Mouse (Mus musculus) kidney, embryonic 15.5 days (tissue): ENCODE data around the gene Casc1. TPM values are rescaled to one million over a fixed set of nuclear protein-coding genes. Genes with fewer than 3 reads are reported as not detected.

Experiments used
- ATAC-seq: fragments of 200-750 bp; cut with Nextera tagmentation; replicated peaks from 2 replicates; pipeline ENCODE4 v1.8.0; 2017; ENCODE audit warnings: moderate TSS enrichment; ENCODE audit not compliant: low FRiP score
- H3K27ac ChIP-seq: fragments of 300-500 bp; sonication (generic); 2 replicates; pipeline ENCODE4 v1.5.1; 2015; ENCODE audit warnings: mild to moderate bottlenecking, inconsistent platforms
- H3K27me3 ChIP-seq: fragments of 300-500 bp; sonication (generic); 2 replicates; pipeline ENCODE4 v1.6.1; 2015; ENCODE audit warnings: inconsistent platforms
- H3K36me3 ChIP-seq: fragments of 300-500 bp; sonication (generic); 2 replicates; pipeline ENCODE4 v1.6.1; 2015; ENCODE audit warnings: inconsistent platforms
- H3K4me1 ChIP-seq: fragments of 300-500 bp; sonication (generic); 2 replicates; pipeline ENCODE4 v1.6.1; 2015; ENCODE audit warnings: inconsistent platforms
- H3K4me2 ChIP-seq: fragments of 300-500 bp; sonication (generic); 2 replicates; pipeline ENCODE4 v1.6.1; 2015; ENCODE audit warnings: moderate library complexity, mild to moderate bottlenecking, inconsistent platforms
- H3K4me3 ChIP-seq: fragments of 300-500 bp; sonication (generic); replicated peaks from 2 replicates; pipeline ENCODE4 v1.5.1; 2015; ENCODE audit warnings: mild to moderate bottlenecking, inconsistent platforms
- H3K9ac ChIP-seq: fragments of 300-500 bp; sonication (generic); 2 replicates; pipeline ENCODE4 v1.6.1; 2015; ENCODE audit warnings: mild to moderate bottlenecking, inconsistent platforms
- H3K9me3 ChIP-seq: fragments of 300-500 bp; sonication (generic); replicated peaks from 2 replicates; pipeline ENCODE4 v1.6.1; 2016; ENCODE audit warnings: inconsistent platforms
- WGBS: fragments of 180-500 bp; shearing (Covaris S2); methylation state at CpG from one replicate; pipeline ENCODE4 v1.1.7; 2015; ENCODE audit warnings: mixed read lengths; 5-methylcytosine and 5-hydroxymethylcytosine counted together
- polyA plus RNA-seq: library from polyadenylated mRNA; unstranded; fragments of >200 nt; fragmentation: Nextera tagmentation; extraction: Ambion mirVana; gene quantifications from 2 replicates; pipeline ENCODE4 v1.2.1, GENCODE M21; 2015

The Casc1 gene
- polyA plus RNA-seq, 1 experiment from 2014 or later: 0.78 TPM

DNA sequence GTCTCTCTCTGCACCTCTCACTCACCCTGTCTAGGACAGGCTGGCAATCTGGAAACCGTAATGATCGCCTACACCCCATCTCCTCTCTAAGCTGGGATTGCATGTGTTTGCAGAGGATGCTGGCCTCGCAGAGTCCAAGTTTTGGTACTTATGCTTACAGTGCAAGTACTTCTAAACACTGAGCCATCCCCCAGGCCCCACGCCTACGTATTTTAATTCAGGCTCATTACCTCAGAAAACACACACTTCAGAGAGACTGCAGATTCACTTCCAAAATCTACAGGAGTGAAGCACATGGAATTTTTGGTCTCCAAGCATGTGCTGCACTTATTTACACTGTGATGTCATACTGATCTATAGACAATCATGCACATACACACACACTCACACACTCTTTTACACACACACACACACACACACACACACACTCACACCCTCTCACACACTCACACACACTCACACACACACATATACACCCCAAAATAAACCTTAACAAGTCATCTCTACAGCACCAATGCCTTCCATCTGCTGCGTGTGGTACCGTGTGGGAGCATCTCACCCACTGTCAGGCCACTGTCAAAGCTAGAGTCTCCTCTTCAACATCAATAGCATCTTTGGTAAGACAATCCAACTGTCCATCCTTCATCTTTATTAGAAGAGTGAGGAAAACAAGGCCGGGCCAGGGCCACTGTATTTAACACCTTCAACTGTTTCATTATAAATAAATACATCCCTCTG, 12.7 kb downstream of the Casc1 start:
- Histone ChIP-seq H3K9ac (no peak overlapping the region), H3K4me3 (no peak overlapping the region), H3K4me2 (no peak overlapping the region), H3K27ac (no peak overlapping the region), H3K9me3 (no peaks in the 10 kb centered on the region; the same call in 1 of the 2 replicates), H3K4me1 (no peaks in the 10 kb centered on the region), H3K36me3 (no peaks in the 10 kb centered on the region), H3K27me3 (no peaks in the 10 kb centered on the region)
- ATAC-seq: no peak
- 94% methylated on average over 8 of the region's 8 CpGs for WGBS

DNA sequence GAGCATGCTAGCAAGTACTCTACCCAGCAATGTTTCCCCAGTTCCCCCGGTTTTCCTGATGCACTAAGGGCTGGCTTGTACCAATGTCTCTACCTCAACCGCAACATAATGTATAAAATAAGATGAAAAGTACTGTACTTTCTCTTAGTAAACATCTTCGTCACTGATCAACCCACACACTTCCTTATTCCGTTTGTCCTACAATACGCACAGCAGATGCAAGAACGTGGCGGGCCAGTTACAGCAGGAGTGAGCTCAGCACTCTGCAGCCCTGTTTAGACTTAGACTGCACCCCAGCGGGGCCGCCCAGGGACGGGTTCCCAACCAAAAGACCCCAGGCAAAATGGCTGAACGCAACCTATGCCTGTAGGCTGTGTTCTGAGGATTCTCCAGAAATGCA, 17.4 kb downstream of the Casc1 start:
- H3K27me3 ChIP-seq: no peaks in the 10 kb centered on the region
- 79% methylated on average over 11 of the region's 11 CpGs for WGBS
- no peak for ATAC-seq
- no peak overlapping the region for H3K4me3 ChIP-seq
- no peak overlapping the region for H3K4me2 ChIP-seq
- H3K9ac ChIP-seq: no peak overlapping the region
- H3K9me3 ChIP-seq: no peaks in the 10 kb centered on the region; the same call in 1 of the 2 replicates
- H3K27ac ChIP-seq: no peak overlapping the region
- H3K36me3 ChIP-seq: no peaks in the 10 kb centered on the region
- no peaks in the 10 kb centered on the region for H3K4me1 ChIP-seq

DNA sequence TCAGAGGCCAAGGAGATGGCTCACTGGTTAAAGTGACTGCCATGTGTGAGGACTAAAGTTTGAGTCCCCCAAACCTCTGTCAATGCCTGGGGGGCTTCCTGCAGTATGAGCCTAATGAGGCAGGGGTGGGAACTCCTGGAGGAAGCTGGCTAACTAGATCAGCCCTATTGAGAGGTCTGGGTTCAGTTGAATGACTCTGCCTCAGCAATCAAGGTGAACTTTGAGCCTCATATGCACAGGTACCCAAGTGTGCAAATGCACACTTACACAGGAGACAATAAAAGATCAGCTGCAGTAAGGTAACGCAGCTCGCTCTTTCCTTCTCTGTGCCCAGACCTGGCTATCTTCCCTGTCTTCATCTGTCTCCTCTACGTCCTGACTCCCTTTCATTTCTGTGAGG, 17.8 kb downstream of the Casc1 start:
- no peaks in the 10 kb centered on the region for H3K4me1 ChIP-seq
- ATAC-seq: no peak
- 82% methylated on average over 3 of the region's 3 CpGs for WGBS

DNA sequence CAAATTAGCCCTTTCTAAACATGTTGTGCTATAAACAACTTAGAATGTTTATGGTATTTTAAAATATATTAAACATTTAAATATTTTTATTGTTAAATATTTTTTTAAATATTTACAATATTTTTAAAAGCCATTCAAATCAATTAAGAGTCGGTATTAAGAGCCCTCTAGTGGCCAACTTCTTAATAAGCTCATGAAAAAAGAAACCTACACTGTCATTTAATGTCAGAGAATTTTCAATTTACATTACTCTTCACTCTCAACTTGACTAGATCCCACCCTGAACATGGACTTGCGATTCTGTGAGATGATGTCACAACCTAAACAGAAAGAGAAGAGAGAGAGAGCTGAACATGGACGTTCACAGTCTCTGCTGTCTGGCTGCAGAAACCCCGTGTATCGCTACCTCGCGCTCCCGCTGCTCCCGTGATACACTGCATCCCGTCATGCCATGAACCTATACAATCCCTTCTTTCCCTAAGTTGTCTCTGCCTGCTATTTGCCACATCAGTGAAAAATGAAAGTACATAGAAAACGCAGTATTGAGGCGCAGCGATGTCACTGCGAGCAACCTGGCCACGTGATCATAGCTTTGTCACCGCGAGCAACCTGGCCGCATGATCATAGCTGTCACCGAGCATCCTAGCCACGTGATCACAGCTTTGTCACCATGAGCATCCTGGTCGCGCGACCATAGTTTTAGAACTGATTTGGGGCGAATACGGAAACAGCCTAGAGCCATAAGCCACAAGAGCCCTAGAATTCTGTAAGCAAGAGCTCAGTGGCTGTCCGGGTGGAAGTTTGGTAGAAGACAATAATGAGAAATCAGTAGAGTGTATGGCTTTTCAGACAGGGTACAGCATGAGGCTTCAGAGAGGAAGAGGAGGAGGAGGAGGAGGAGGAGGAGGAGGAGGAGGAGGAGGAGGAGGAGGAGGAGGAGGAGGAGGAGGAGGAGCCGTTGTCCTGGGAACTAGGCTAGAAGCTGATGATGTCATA, 23.4 kb downstream of the Casc1 start:
- Histone ChIP-seq H3K4me3 (peak overlapping the region; percentile 30), H3K4me1 (no peaks in the 10 kb centered on the region), H3K9ac (no peak overlapping the region), H3K27ac (no peak overlapping the region), H3K9me3 (no peaks in the 10 kb centered on the region), H3K36me3 (no peaks in the 10 kb centered on the region), H3K27me3 (no peaks in the 10 kb centered on the region), H3K4me2 (peak overlapping the region; percentile 60)
- no peak for ATAC-seq
- 63% methylated on average over 27 of the region's 27 CpGs for WGBS

More for the DNA sequence above, 17.8 kb downstream of the Casc1 start:
- H3K27ac ChIP-seq: no peak overlapping the region
- H3K4me3 ChIP-seq: no peak overlapping the region
- no peaks in the 10 kb centered on the region; the same call in 1 of the 2 replicates for H3K9me3 ChIP-seq
- H3K4me2 ChIP-seq: no peak overlapping the region
- H3K36me3 ChIP-seq: no peaks in the 10 kb centered on the region
- H3K9ac ChIP-seq: no peak overlapping the region
- no peaks in the 10 kb centered on the region for H3K27me3 ChIP-seq

DNA sequence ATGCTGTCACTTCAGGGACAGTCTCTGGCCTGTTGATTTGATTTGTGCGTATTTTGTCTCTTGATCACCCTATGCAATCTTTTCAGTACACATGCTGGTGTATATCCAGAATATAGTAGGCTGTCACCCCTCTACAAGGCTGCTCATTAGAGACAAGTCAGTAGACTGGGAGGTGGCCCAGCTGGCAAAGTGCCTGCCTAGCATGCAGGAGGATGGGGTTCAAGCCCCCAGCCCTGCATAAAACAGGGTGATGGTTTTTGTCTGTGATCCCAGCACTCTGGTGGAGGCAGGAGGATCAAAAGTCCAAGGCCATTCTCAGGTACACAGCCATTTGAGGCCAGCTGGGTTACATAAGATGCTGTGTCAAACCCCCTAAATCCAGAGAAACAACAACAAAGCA, 24.7 kb downstream of the Casc1 start:
- no peak overlapping the region for H3K4me2 ChIP-seq
- H3K36me3 ChIP-seq: no peaks in the 10 kb centered on the region
- H3K9me3 ChIP-seq: no peaks in the 10 kb centered on the region
- H3K4me1 ChIP-seq: no peaks in the 10 kb centered on the region
- WGBS: 89% methylated on average over 1 of the region's 1 CpGs
- no peak overlapping the region for H3K27ac ChIP-seq
- H3K9ac ChIP-seq: no peak overlapping the region
- no peak for ATAC-seq
- no peak overlapping the region for H3K4me3 ChIP-seq
- H3K27me3 ChIP-seq: no peaks in the 10 kb centered on the region

DNA sequence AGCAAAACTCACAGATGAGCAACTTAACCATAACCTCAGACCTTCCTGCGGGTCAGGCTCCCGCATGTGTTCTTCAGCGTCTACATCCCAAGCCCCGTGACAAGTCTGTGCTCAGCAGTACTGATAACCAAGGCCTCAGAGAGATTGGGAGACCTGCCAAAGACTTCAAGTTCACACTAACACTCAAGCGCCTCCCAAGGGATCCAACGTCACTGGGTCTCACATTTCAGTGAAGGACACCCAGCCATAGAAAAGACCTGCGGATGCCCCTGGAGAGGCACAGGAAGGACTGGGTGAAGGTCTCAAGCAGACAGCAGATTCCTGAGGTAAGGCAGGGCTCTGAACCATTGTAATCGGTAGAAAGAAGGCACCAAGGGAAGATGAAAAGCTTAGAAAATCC, 28.8 kb downstream of the Casc1 start:
- no peak overlapping the region for H3K4me3 ChIP-seq
- no peak for ATAC-seq
- peaks cover 6% of the 10 kb centered on the region; the same call in 1 of the 2 replicates for H3K27me3 ChIP-seq
- H3K9ac ChIP-seq: no peak overlapping the region
- 63% methylated on average over 8 of the region's 8 CpGs for WGBS
- no peaks in the 10 kb centered on the region for H3K36me3 ChIP-seq
- H3K4me1 ChIP-seq: peaks cover 4% of the 10 kb centered on the region
- no peak overlapping the region for H3K4me2 ChIP-seq
- no peaks in the 10 kb centered on the region for H3K9me3 ChIP-seq
- no peak overlapping the region for H3K27ac ChIP-seq

DNA sequence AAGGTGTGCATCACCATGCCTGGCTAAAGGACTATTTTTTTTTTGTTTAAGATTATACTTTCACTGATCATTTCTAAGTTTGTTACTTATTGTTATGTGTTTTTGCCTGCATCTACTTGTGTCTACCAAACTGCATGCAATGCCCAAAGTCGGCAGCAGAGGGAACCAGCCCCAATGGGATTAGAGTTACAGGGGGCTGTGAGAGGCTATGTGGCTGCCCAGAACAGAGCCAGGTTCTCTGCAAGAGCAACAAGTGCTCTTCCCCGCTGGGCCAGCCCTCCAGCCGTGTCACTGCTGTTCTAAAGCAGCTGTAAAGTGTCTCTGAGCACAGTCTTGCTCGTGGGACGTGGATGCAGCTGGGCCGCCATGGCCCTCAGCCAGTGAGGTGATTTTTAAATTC, 31.1 kb downstream of the Casc1 start:
- H3K4me2 ChIP-seq: no peak overlapping the region
- no peaks in the 10 kb centered on the region for H3K9me3 ChIP-seq
- H3K36me3 ChIP-seq: no peaks in the 10 kb centered on the region
- ATAC-seq: no peak; the same call in 1 of the 2 replicates
- no peak overlapping the region for H3K9ac ChIP-seq
- peaks cover 25% of the 10 kb centered on the region for H3K27me3 ChIP-seq
- 22% methylated on average over 6 of the region's 6 CpGs for WGBS
- no peak overlapping the region for H3K27ac ChIP-seq
- H3K4me3 ChIP-seq: no peak overlapping the region
- peaks cover 22% of the 10 kb centered on the region for H3K4me1 ChIP-seq

DNA sequence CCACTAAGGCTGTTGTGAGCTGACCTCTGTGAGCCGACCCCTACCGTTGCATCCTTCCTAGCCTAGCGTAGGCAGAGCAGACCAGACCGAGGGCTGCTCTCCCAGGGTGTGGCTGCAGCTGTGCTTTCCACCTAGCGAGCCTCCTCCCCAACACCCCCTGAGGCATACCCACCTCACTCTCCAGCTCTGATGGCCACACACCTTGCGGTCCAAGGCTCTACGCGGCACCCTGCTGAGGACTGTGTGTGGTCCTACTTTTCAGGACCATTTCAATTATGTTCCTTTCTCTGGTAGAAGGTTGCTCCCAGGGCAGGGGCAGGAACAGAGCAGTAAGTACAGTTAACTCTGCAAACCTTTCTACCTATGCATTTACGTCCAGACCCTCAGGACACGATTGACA, 34.3 kb downstream of the Casc1 start:
- no peak for ATAC-seq
- H3K9me3 ChIP-seq: no peaks in the 10 kb centered on the region
- no peak overlapping the region for H3K27ac ChIP-seq
- H3K36me3 ChIP-seq: no peaks in the 10 kb centered on the region
- H3K4me1 ChIP-seq: peaks cover 35% of the 10 kb centered on the region
- WGBS: 55% methylated on average over 10 of the region's 10 CpGs
- H3K4me3 ChIP-seq: no peak overlapping the region
- no peak overlapping the region for H3K9ac ChIP-seq
- H3K4me2 ChIP-seq: no peak overlapping the region
- peaks cover 32% of the 10 kb centered on the region for H3K27me3 ChIP-seq

DNA sequence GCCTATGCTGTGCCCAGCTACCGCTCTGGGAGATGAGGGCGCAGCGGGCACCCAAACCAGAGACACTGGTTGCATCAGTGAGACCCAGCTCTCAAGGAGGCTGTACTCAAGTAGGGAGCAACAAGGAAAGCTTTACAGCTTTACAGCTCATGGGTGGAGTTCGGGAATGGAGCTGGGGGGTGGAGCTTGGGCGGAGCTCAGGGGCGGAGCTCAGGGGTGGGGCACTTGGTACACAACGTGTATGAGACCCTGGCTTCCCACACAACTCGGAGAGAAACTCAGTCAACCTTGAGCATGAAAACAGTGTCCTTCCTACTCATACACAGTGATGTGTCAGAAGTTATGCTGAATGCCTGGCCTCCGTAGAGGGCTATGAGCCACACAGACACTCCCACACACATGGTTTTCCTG, 35.2 kb downstream of the Casc1 start:
- peak; percentile 26; the same call in 1 of the 2 replicates for ATAC-seq
- Histone ChIP-seq H3K4me3 (peak overlapping the region; percentile 19; the same call in 1 of the 2 replicates), H3K9ac (no peak overlapping the region), H3K9me3 (no peaks in the 10 kb centered on the region), H3K36me3 (no peaks in the 10 kb centered on the region), H3K27me3 (peaks cover 32% of the 10 kb centered on the region), H3K27ac (no peak overlapping the region), H3K4me2 (peak overlapping the region; percentile 49), H3K4me1 (peaks cover 35% of the 10 kb centered on the region)
- WGBS: 26% methylated on average over 9 of the region's 9 CpGs

DNA sequence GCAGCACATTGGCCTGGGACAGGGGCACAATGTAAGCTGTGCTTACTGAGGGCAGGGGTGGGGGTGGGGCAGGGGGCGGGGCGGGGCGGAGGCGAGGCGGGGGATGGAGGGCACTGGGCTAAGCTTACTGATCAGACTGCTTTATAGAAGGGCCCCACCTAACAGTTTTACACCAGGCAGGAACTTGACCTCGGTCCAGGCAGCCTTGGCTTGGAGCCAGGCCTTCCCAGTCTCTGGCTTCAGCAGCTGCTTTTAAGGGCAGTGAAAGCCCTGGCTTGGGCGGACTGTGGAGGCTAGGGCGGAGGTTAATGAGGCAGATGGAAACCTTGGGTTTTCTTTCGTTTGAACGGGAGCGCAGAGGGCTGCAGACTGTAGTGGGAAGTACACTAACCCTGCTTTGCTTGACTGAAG, 37.0 kb downstream of the Casc1 start:
- ATAC-seq: peak; percentile 91
- 2% methylated on average over 11 of the region's 11 CpGs for WGBS
- peak overlapping the region; percentile 36 for H3K4me2 ChIP-seq
- peak overlapping the region; percentile 46 for H3K27ac ChIP-seq
- H3K27me3 ChIP-seq: peaks cover 32% of the 10 kb centered on the region
- H3K4me3 ChIP-seq: no peak overlapping the region
- no peaks in the 10 kb centered on the region for H3K9me3 ChIP-seq
- H3K4me1 ChIP-seq: peaks cover 31% of the 10 kb centered on the region
- H3K9ac ChIP-seq: no peak overlapping the region
- H3K36me3 ChIP-seq: no peaks in the 10 kb centered on the region

DNA sequence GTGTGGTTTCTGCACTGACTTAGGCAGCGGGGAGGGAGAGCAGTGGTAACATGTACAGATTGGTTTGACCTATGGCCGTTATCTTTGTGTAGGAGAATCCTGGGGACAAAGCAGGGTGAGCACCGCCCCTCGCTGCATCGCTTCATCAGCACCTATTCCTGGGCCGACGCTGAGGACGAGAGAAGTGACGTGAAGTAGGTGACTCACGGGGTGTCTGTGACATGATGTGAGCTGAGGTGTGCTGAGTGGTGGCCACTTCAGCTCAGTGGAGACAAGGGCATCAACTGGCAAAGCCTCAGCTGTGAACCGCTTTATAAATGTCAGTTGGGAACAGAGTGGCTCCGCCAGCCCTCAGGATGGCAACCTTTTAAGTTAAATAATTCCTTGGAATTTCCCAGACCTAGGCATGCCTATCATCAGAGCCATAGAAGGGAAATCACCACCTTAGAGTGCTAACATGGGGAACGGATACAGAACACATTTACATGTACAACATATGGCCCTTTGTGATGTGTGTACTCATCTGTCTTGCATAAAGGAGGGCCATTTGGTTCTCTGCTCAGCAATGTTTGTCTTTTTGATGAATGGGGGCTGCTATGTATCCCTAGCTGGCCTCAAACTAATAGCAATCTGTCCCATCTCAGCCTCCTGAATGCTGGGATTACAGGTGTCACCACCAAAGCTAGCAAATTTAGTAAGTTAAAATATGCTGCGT, 38.8 kb downstream of the Casc1 start:
- H3K36me3 ChIP-seq: no peaks in the 10 kb centered on the region
- WGBS: 80% methylated on average over 14 of the region's 14 CpGs
- ATAC-seq: no peak

More for the DNA sequence above, 38.8 kb downstream of the Casc1 start:
- Histone ChIP-seq H3K4me2 (no peak overlapping the region), H3K27ac (no peak overlapping the region), H3K9me3 (no peaks in the 10 kb centered on the region), H3K27me3 (peaks cover 25% of the 10 kb centered on the region), H3K4me1 (peaks cover 31% of the 10 kb centered on the region), H3K9ac (no peak overlapping the region), H3K4me3 (no peak overlapping the region)
